Mouse (Mus musculus) erythroblast, adult 5-6 weeks (primary cell): ENCODE results near the gene Eya4. TPM values are rescaled to one million over a fixed set of nuclear protein-coding genes. Genes with fewer than 3 reads are reported as not detected.
A peak's percentile ranks its signal among the peaks of the same experiment; 100 is the strongest.

Source experiments
- ATAC-seq: replicated peaks from 2 replicates; pipeline ENCODE4 v1.8.0; 2016; ENCODE audit warnings: moderate number of reproducible peaks, mild to moderate bottlenecking, moderate TSS enrichment, inconsistent platforms; ENCODE audit not compliant: poor library complexity, low FRiP score, severe bottlenecking
- total RNA-seq, 2 experiments: library from RNA; stranded (forward) in 1 of 2; stranded (reverse) in 1 of 2; fragments of 150-400 nt in 1 of 2; fragments of 200-764, 138-1000 nt in 1 of 2; gene quantifications; 2 replicates each; pipeline versions ENCODE4 v1.2.3 to v1.2.4; 2015 to 2017; ENCODE audit warnings: low replicate concordance in 2 of 2

The Eya4 gene
- total RNA-seq, 2 experiments from 2014 or later = not detected

- no peak for ATAC-seq
These were observed 179.0 kb downstream of the Eya4 start for GRCm38 (mm10) chr10:23171541-23171940.

- no peak for ATAC-seq
These were observed 185.4 kb downstream of the Eya4 start for GRCm38 (mm10) chr10:23165089-23165642.

- no peak for ATAC-seq
These were observed 190.7 kb downstream of the Eya4 start for GRCm38 (mm10) chr10:23159844-23160243.

GRCm38 (mm10) chr10:23159138-23159537 lies 191.4 kb downstream of the Eya4 start:
- no peak for ATAC-seq

- ATAC-seq = no peak
These were observed 193.5 kb downstream of the Eya4 start for GRCm38 (mm10) chr10:23156866-23157625.

GRCm38 (mm10) chr10:23150401-23150800 lies 200.2 kb downstream of the Eya4 start:
- no peak for ATAC-seq

GRCm38 (mm10) chr10:23144616-23145015 lies 206.0 kb downstream of the Eya4 start:
- ATAC-seq = no peak

GRCm38 (mm10) chr10:23127947-23128346 lies 222.6 kb downstream of the Eya4 start:
- ATAC-seq = no peak

GRCm38 (mm10) chr10:23127151-23127550 lies 223.4 kb downstream of the Eya4 start:
- ATAC-seq = no peak

GRCm38 (mm10) chr10:23126529-23126928 lies 224.1 kb downstream of the Eya4 start:
- ATAC-seq = no peak

- no peak for ATAC-seq
These were observed 230.1 kb downstream of the Eya4 start for GRCm38 (mm10) chr10:23120437-23120836.

- ATAC-seq = peak; percentile 70; the same call in 1 of the 2 replicates
These were observed 233.7 kb downstream of the Eya4 start for GRCm38 (mm10) chr10:23116786-23117410.

GRCm38 (mm10) chr10:23116063-23116462 lies 234.5 kb downstream of the Eya4 start:
- no peak for ATAC-seq

- ATAC-seq = no peak
These were observed 235.3 kb downstream of the Eya4 start for GRCm38 (mm10) chr10:23115321-23115720.

- no peak for ATAC-seq
These were observed 242.5 kb downstream of the Eya4 start for GRCm38 (mm10) chr10:23108122-23108521.

- ATAC-seq = no peak
These were observed 258.1 kb downstream of the Eya4 start for GRCm38 (mm10) chr10:23092517-23092916.

- ATAC-seq = no peak
These were observed 259.0 kb downstream of the Eya4 start for GRCm38 (mm10) chr10:23091552-23091951.

- ATAC-seq = no peak
These were observed 260.3 kb downstream of the Eya4 start for GRCm38 (mm10) chr10:23090323-23090722.

- ATAC-seq = no peak
These were observed 261.3 kb downstream of the Eya4 start for GRCm38 (mm10) chr10:23089271-23089670.

- no peak for ATAC-seq
These were observed 261.8 kb downstream of the Eya4 start for GRCm38 (mm10) chr10:23088764-23089163.
